Mouse (Mus musculus) liver, embryonic 16.5 days (tissue): ENCODE measurements at regions not wholly inside any gene's neighbourhood (a gene's known extent, or its start where the extent isn't known, plus 50 kb on each side); places are given as distances from the start of the nearest gene placed in this dataset.

ENCODE experiments used
- ATAC-seq: fragments of 200-750 bp; cut with Nextera tagmentation; 2 replicates; pipeline ENCODE4 v1.8.0; 2017; ENCODE audit warnings: low read depth, mild to moderate bottlenecking, moderate number of reproducible peaks, moderate library complexity
- H3K27ac ChIP-seq: fragments of 300-500 bp; sonication (generic); 2 replicates; pipeline ENCODE4 v1.5.1; 2014; ENCODE audit warnings: mild to moderate bottlenecking, low read length
- H3K27me3 ChIP-seq: fragments of 300-500 bp; sonication (generic); 2 replicates; pipeline ENCODE4 v1.6.1; 2014; ENCODE audit warnings: low read depth, low read length, mixed read lengths; ENCODE audit not compliant: control insufficient read depth, insufficient read depth
- H3K36me3 ChIP-seq: fragments of 300-500 bp; sonication (generic); 2 replicates; pipeline ENCODE4 v1.6.1; 2014; ENCODE audit warnings: mild to moderate bottlenecking; ENCODE audit not compliant: control insufficient read depth, insufficient read depth
- H3K4me1 ChIP-seq: fragments of 300-500 bp; sonication (generic); 2 replicates; pipeline ENCODE4 v1.6.1; 2014; ENCODE audit warnings: low read depth, low read length, mixed read lengths; ENCODE audit not compliant: control insufficient read depth
- H3K4me2 ChIP-seq: fragments of 300-500 bp; sonication (generic); 2 replicates; pipeline ENCODE4 v1.6.1; 2014; ENCODE audit warnings: low read depth, low read length, mixed read lengths
- H3K4me3 ChIP-seq: fragments of 300-500 bp; sonication (generic); 2 replicates; pipeline ENCODE4 v1.5.1; 2014; ENCODE audit warnings: low read depth, mild to moderate bottlenecking, low read length
- H3K9ac ChIP-seq: fragments of 300-500 bp; sonication (generic); 2 replicates; pipeline ENCODE4 v1.6.1; 2014; ENCODE audit warnings: low read depth, low read length
- H3K9me3 ChIP-seq: fragments of 300-500 bp; sonication (generic); replicated peaks from 2 replicates; pipeline ENCODE4 v1.6.1; 2016; ENCODE audit warnings: low read length; ENCODE audit not compliant: control insufficient read depth
- WGBS: fragments of 180-500 bp; shearing (Covaris S2); extraction: QIAGEN DNeasy Blood & Tissue Kit; methylation state at CpG from one replicate; pipeline ENCODE4 v1.1.7; 2014; ENCODE audit not compliant: insufficient replicate concordance; 5-methylcytosine and 5-hydroxymethylcytosine counted together

GRCm38 (mm10) chr12:17493810-17494209, 50.8 kb upstream of the Odc1 start:
- no peaks in the 10 kb centered on the region for H3K27me3 ChIP-seq
- no peaks in the 10 kb centered on the region for H3K9me3 ChIP-seq
- WGBS, result 59% methylated on average over 3 of the region's 3 CpGs
- ATAC-seq, result no peak
- no peak overlapping the region for H3K4me3 ChIP-seq
- no peak overlapping the region for H3K9ac ChIP-seq
- H3K4me1 ChIP-seq, result peaks cover 11% of the 10 kb centered on the region
- H3K36me3 ChIP-seq, result no peaks in the 10 kb centered on the region
- H3K27ac ChIP-seq, result no peak overlapping the region
- H3K4me2 ChIP-seq, result no peak overlapping the region
